Mouse (Mus musculus): Measurements from ENCODE around the gene Cyb561a3. TPM values are rescaled to one million over a fixed set of nuclear protein-coding genes. Genes with fewer than 3 reads are reported as not detected.
"Not testable (repeated sequence)": the region's sequence is repeated elsewhere in the genome, so short reads cannot be mapped to it uniquely, and the experiment has no call there.

Gene Cyb561a3
- 10 to 100 TPM; 10.3 TPM for total RNA-seq (2021)

- peak; percentile 93 for DNase-seq
These were observed at the start of gene Cyb561a3, which contains the start of gene Tmem138 for GRCm38 (mm10) chr19:10576690-10577561. Cyb561a3 (plus strand) TSS chr19:10577172. Tmem138 (minus strand) TSS chr19:10577362.

- no peak for DNase-seq
These were observed 46.9 kb upstream of the Cyb561a3 start for GRCm38 (mm10) chr19:10530082-10530481.

- DNase-seq, result no peak
These were observed 37.5 kb upstream of the Cyb561a3 start for GRCm38 (mm10) chr19:10539454-10539853.

GRCm38 (mm10) chr19:10555624-10556510, 21.1 kb upstream of the Cyb561a3 start, which contains the start of gene Tmem216:
Tmem216 (minus strand) TSS chr19:10556238.
- DNase-seq, result peak; percentile 79 to 84

- no peak for DNase-seq
These were observed 20.0 kb upstream of the Cyb561a3 start for GRCm38 (mm10) chr19:10557001-10557400.

GRCm38 (mm10) chr19:10557430-10557829, 19.5 kb upstream of the Cyb561a3 start:
- no peak for DNase-seq

- not testable (repeated sequence) for DNase-seq
These were observed 19.1 kb upstream of the Cyb561a3 start for GRCm38 (mm10) chr19:10557837-10558375.

- no peak for DNase-seq
These were observed 16.9 kb upstream of the Cyb561a3 start for GRCm38 (mm10) chr19:10560108-10560507.

GRCm38 (mm10) chr19:10561558-10562314, 15.2 kb upstream of the Cyb561a3 start:
- DNase-seq, result no peak

GRCm38 (mm10) chr19:10562351-10562750, 14.6 kb upstream of the Cyb561a3 start:
- no peak for DNase-seq

GRCm38 (mm10) chr19:10564278-10564677, 12.7 kb upstream of the Cyb561a3 start:
- no peak for DNase-seq

- DNase-seq, result no peak
These were observed 11.8 kb upstream of the Cyb561a3 start for GRCm38 (mm10) chr19:10565217-10565616.

GRCm38 (mm10) chr19:10569627-10570026, 7.3 kb upstream of the Cyb561a3 start:
- no peak for DNase-seq

GRCm38 (mm10) chr19:10580102-10580501, 3.1 kb downstream of the Cyb561a3 start:
- DNase-seq, result no peak

- no peak for DNase-seq
These were observed 3.8 kb downstream of the Cyb561a3 start for GRCm38 (mm10) chr19:10580761-10581160.

- DNase-seq, result no peak
These were observed 5.0 kb downstream of the Cyb561a3 start for GRCm38 (mm10) chr19:10581984-10582383.

GRCm38 (mm10) chr19:10583550-10584146, 6.7 kb downstream of the Cyb561a3 start:
- DNase-seq, result no peak

GRCm38 (mm10) chr19:10585112-10585511, 8.1 kb downstream of the Cyb561a3 start:
- no peak for DNase-seq

- no peak for DNase-seq
These were observed 10.3 kb downstream of the Cyb561a3 start for GRCm38 (mm10) chr19:10587231-10587630.

- no peak for DNase-seq
These were observed 12.3 kb downstream of the Cyb561a3 start for GRCm38 (mm10) chr19:10589127-10589857.

GRCm38 (mm10) chr19:10590301-10590700, 13.3 kb downstream of the Cyb561a3 start:
- DNase-seq, result no peak

Data from layer of hippocampus, postnatal 36 days (tissue).